Mouse (Mus musculus) urinary bladder, postnatal 14 days (tissue): Measurements from ENCODE around the gene Atg7.

Source experiments
- DNase-seq: peaks from one replicate; pipeline ENCODE4 v3.0.0; 2021; ENCODE audit warnings: low spot score

The Atg7 gene

GRCm38 (mm10) chr6:114735054-114735453 is 92.2 kb downstream of the Atg7 start:
- no peak for DNase-seq

- no peak for DNase-seq
Observed at GRCm38 (mm10) chr6:114736355-114736754, 93.5 kb downstream of the Atg7 start.

- DNase-seq, result no peak
Observed at GRCm38 (mm10) chr6:114737181-114737580, 94.3 kb downstream of the Atg7 start.

GRCm38 (mm10) chr6:114737931-114738759 is 95.2 kb downstream of the Atg7 start:
- DNase-seq, result no peak

GRCm38 (mm10) chr6:114738760-114739112 is 95.8 kb downstream of the Atg7 start:
- DNase-seq, result no peak

- DNase-seq, result no peak
Observed at GRCm38 (mm10) chr6:114742209-114743003, 99.5 kb downstream of the Atg7 start.

GRCm38 (mm10) chr6:114743126-114743525 is 100.2 kb downstream of the Atg7 start:
- no peak for DNase-seq

GRCm38 (mm10) chr6:114743845-114744244 is 100.9 kb downstream of the Atg7 start:
- DNase-seq, result no peak

- no peak for DNase-seq
Observed at GRCm38 (mm10) chr6:114746439-114746974, 103.6 kb downstream of the Atg7 start.

- DNase-seq, result no peak
Observed at GRCm38 (mm10) chr6:114748419-114748818, 105.5 kb downstream of the Atg7 start.

GRCm38 (mm10) chr6:114748882-114749281 is 106.0 kb downstream of the Atg7 start:
- no peak for DNase-seq

- no peak for DNase-seq
Observed at GRCm38 (mm10) chr6:114758795-114759194, 115.9 kb downstream of the Atg7 start.

GRCm38 (mm10) chr6:114766314-114766713 is 123.4 kb downstream of the Atg7 start:
- no peak for DNase-seq

- DNase-seq, result no peak
Observed at GRCm38 (mm10) chr6:114767710-114768109, 124.8 kb downstream of the Atg7 start.

- DNase-seq, result no peak
Observed at GRCm38 (mm10) chr6:114770337-114770736, 127.4 kb downstream of the Atg7 start.

- no peak for DNase-seq
Observed at GRCm38 (mm10) chr6:114771502-114771901, 128.6 kb downstream of the Atg7 start.

GRCm38 (mm10) chr6:114775210-114775609 is 132.3 kb downstream of the Atg7 start:
- DNase-seq, result no peak

GRCm38 (mm10) chr6:114777872-114778271 is 135.0 kb downstream of the Atg7 start:
- no peak for DNase-seq

- DNase-seq, result no peak
Observed at GRCm38 (mm10) chr6:114778650-114779049, 135.8 kb downstream of the Atg7 start.

GRCm38 (mm10) chr6:114780583-114780982 is 137.7 kb downstream of the Atg7 start:
- no peak for DNase-seq

GRCm38 (mm10) chr6:114781415-114782240 is 138.7 kb downstream of the Atg7 start:
- peak; percentile 77 for DNase-seq

- no peak for DNase-seq
Observed at GRCm38 (mm10) chr6:114782486-114782885, 139.6 kb downstream of the Atg7 start.
